Mouse (Mus musculus): ENCODE measurements at regions not wholly inside any gene's neighbourhood (a gene's known extent, or its start where the extent isn't known, plus 50 kb on each side); places are given as distances from the start of the nearest gene placed in this dataset.

GRCm38 (mm10) chr13:93243076-93243475 is 50.9 kb upstream of the Tent2 start:
- 48% methylated on average over 2 of the region's 2 CpGs for WGBS
- TF ChIP-seq POLR2A (IDR thresholded peaks at IDR 0.05; ENCODE audit: borderline replicate concordance, extremely low read depth, low read depth, low read length) = no peak
- TF ChIP-seq CTCF (IDR thresholded peaks at IDR 0.05; ENCODE audit: insufficient read depth, low read length) = peak; percentile 63
- DNase-seq = peak; percentile 70

GRCm38 (mm10) chr13:93248711-93249110 is 50.7 kb upstream of the Homer1 start:
- no peak for DNase-seq
- TF ChIP-seq POLR2A (IDR thresholded peaks at IDR 0.05; ENCODE audit: borderline replicate concordance, extremely low read depth, low read depth, low read length) = no peak
- no peak for TF ChIP-seq CTCF (IDR thresholded peaks at IDR 0.05; ENCODE audit: insufficient read depth, low read length)
- no peaks in the 10 kb centered on the region for H3K4me1 ChIP-seq (ENCODE audit: control insufficient read depth, insufficient read depth, low read length)
- 65% methylated on average over 4 of the region's 4 CpGs for WGBS
- no peak overlapping the region for H3K4me3 ChIP-seq (replicated peaks; ENCODE audit: extremely low read depth, low read depth, low read length)

More at GRCm38 (mm10) chr13:93243076-93243475, 50.9 kb upstream of the Tent2 start:
- Histone ChIP-seq H3K4me1 (ENCODE audit: control insufficient read depth, insufficient read depth, low read length) (no peaks in the 10 kb centered on the region), H3K4me3 (replicated peaks; ENCODE audit: extremely low read depth, low read depth, low read length) (no peak overlapping the region)
